Mouse (Mus musculus) ovary, postnatal 10 days (tissue): ENCODE data around the gene Ankrd17.

ENCODE experiments used
- DNase-seq: peaks from one replicate; pipeline ENCODE4 v3.0.0; 2022; ENCODE audit warnings: low spot score

Gene Ankrd17

DNA sequence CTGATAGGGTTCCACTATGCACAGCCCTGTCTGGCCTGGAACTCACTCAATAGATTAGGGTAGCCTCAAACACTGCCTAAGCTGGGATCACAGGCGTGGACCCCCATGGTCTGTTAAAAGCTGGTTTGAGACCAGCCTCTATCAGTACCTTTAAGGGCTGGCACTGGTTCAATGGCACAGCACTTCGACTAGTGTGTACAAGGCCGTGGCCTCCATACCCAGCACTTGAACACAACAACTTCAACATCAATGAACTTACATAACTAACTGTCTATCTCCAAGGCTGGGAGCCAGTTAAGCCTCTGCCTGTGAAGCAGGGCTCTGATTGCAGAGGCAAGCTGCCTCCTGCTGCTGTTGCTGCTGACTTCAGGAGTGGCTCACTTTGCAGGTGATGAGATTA is 148.6 kb downstream of the Ankrd17 start:
- DNase-seq = no peak

DNA sequence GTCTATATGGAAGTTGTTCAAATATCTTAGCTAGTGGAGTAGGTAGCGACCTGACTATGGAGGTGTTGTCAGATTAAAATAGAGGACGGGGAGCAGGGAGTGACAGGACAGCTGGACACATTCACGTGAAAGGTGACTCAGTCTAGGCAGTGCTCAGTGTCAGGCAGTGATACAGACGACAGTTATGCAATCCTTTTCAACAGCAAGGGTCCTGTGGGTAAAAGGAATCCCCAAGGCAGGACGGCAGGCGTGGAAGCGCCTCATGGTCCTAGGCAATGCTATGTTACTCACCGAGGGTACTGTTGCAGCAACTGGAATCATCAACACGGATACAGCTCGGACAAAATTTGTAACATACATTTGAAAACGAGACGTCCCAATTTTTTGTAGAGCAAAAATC is 149.2 kb downstream of the Ankrd17 start:
- no peak for DNase-seq

DNA sequence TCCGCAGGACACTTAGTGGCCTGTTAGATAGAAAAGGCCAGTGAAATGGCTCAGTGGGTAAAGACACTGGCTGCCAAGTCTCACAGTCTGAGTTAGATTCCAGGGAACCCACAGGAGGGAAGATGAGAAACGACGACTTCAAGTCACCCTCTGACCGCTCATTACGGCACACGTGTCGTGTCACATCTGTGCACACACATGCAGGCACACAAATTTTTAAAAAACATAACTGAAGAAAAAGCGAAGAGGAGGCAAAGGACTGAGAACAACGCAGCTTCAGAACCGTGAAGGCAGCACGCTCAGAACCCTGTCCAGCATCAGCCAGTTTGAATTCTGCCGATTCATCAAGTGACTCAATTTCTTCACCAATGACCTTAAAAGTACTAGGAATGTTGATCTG is 153.0 kb downstream of the Ankrd17 start:
- no peak for DNase-seq

DNA sequence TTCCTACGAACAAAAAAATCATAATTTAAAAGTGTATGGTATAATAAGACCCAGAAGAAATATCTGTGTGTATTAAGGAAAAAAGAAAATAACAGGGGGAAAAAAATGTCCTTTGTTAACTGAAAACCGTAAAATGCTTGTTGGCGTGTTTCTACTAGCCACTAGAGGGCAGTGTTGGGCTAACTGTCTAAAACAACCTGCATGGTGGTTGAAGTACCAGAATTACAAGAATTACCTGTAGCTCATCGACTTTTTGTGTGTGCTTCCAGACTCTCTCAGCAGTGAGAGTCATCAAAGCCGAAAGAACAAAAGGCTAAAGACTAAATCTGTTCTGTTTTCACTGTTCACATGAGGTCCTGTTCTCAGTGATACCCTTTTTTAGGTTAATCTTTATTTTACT is 163.2 kb downstream of the Ankrd17 start:
- DNase-seq = no peak

DNA sequence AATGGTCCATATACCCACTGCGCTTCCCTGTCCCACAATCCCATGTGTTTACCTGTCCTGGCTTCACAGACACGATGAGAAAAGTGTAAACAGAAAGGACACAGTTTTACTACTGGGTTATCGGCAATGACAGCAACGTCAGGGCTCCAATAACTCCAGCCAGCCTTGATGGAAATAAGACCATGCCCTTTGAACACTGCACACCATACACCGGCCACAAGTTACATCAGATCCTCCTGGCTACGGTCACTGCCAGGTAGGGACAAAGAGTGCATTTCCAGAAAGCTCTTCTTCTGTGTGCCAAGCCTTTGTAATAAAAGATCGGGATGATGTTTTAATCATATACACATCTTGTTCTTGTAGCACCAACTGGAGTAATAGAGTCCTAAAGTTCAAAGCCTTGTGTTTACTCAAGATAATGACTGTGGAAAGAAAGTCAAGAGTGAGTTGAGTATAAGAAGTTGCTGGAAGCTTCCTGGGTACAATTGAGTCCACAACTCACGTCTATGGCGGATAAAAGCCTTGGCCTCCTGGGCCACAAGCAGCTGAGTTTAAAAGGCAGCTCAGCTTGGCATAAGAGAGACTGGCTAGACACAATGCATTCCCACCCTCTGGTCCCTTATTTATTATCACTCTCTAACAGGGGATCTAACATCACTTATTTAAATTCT is 163.8 kb downstream of the Ankrd17 start:
- no peak for DNase-seq

DNA sequence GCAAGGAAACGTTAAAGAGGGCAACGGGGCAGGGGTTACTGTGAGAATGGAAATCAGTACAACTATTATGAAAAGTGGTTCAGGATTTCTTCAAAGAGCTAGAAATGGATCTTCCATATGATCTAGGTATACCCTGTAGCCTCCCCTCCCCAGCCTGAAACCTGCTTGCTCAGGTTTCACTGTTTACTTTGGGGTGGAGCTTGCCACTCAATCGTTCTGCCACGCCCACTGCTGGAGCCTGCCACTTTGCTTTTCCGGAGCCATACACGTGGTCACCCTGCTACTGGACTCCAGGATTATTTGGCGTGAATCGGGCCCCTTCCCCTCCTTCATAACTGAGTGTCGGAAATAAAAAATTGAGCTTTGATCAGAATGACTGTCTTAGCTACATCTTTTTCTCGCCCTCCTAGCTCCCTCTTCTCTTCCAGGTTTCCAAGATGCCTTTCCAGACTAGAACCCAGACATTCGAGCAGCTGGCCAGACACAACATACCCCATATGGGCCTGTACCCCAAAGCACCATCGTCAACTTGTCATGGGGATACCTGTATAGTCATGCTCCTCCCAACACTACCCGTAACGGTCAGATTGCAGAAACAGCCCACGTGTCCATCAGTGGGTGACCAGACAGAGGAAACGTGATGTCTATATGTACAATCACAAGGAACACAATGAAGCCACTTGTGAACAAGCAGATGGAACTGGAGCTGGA is 166.3 kb downstream of the Ankrd17 start:
- no peak for DNase-seq

DNA sequence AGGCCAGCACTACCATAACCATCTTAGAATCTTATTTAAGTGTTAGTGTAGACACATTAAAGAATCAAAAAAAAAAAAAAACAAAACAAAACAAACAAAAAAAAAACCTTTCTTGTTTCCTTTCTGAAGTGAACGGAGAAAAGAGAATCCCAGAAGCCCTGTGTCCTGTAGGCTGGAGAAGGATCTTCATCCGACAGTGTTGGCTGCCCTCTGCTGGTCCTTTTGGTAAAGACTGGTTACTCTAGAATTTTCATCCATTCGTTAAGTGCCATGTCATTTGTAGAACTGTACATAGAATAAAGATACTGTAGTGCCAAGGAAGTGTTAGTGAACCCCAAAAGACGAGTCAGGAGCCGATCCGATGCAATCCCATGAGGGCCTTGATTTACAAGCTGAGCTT is 171.5 kb downstream of the Ankrd17 start:
- DNase-seq = peak; percentile 16

DNA sequence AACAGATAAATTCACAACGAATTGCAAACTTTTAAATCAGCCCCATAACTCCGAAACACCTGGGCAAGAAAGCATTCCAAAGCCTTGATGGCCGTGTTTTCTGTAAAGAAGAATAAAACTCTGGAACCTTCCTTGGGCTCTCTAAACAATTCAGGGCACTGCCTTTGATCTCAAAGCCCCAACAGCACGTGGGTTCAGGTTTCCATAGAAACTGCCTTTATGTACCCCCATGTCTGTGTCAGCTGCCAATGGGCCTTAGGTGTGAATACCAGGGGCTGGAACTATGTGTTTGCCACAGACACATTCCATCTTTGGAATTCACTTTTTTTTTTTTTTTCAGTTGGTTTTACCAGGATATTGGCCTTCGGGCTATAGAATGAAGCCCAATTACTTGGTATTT is 183.6 kb downstream of the Ankrd17 start:
- DNase-seq = no peak

DNA sequence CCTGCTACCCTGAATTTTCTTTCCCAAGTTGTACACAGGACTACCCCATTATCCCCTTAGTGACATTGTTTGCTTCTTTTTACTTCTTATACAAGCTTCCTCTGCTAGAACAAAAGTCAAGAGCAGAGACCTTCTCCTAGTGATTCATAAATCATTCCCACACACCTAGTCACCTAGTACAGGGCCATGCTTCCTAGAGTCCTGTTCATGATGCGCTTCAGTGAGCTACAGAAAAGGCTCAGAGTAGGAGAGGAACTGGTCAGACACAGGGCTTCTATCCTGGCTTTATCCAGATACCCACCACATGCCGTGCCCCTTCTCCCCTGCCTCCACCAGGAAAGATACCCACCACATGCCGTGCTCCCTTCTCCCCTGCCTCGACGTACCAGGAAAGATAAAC is 187.3 kb downstream of the Ankrd17 start:
- DNase-seq = no peak

DNA sequence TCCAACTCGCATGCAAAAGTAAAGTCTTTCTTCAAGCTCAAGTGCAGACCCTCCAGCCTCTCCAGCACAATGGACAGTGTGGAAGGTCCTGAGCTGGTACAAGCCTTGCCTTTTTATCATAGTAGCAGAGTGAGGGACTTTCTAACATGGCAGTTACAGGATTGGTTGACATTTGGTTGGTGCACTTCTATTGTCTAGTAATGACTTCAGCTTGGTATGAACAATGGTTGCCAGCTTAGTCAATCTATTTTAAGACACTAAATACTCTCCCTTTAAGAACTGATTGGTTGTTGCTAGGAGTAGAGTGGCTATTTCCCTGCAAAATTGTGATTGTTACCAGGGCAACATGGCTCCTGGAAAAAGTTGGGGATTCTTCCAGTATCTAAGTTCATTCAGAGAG is 188.3 kb downstream of the Ankrd17 start:
- DNase-seq = no peak
